Mouse (Mus musculus) MEL (cell line): ENCODE results near the gene Slc15a1.
A peak's percentile ranks its signal among the peaks of the same experiment; 100 is the strongest.

Source experiments
- KAT2A ChIP-seq: conservative IDR thresholded peaks from 2 replicates; pipeline ENCODE4 v1.6.1; 2012; ENCODE audit warnings: low read depth, low read length, improper control_type of control experiment, inconsistent platforms
- RAD21 ChIP-seq: IDR thresholded peaks from 2 replicates; pipeline ENCODE4 v1.6.1; 2011; ENCODE audit warnings: mild to moderate bottlenecking, low read depth, low read length, improper control_type of control experiment

- TF ChIP-seq KAT2A = no peak
- TF ChIP-seq RAD21 = peak; percentile 50
Measured at GRCm38 (mm10) chr14:121445194-121445593, 59.9 kb downstream of the Slc15a1 start.
